Mouse (Mus musculus): Measurements from ENCODE around the gene Anks1b. TPM values are rescaled to one million over a fixed set of nuclear protein-coding genes. Genes with fewer than 3 reads are reported as not detected.

Gene Anks1b
- polyA plus RNA-seq, 1 experiment from 2014 or later = 0.71 TPM

GRCm38 (mm10) chr10:90699211-90699610, 825.9 kb downstream of the Anks1b start:
- WGBS = 78% methylated on average over 12 of the region's 12 CpGs
- Histone ChIP-seq H3K27me3 (replicated peaks; ENCODE audit: control insufficient read depth, insufficient read depth, low read length) (no peaks in the 10 kb centered on the region), H3K36me3 (ENCODE audit: control insufficient read depth, insufficient read depth, low read length) (no peaks in the 10 kb centered on the region), H3K4me2 (ENCODE audit: low read depth, low read length) (no peak overlapping the region), H3K9me3 (ENCODE audit: control insufficient read depth, low read length) (no peaks in the 10 kb centered on the region), H3K27ac (ENCODE audit: low read length) (no peak overlapping the region), H3K4me1 (ENCODE audit: control insufficient read depth, insufficient read depth, low read length) (no peaks in the 10 kb centered on the region), H3K9ac (ENCODE audit: low read depth, low read length) (no peak overlapping the region), H3K4me3 (ENCODE audit: low read length) (no peak overlapping the region)
- no peak for ATAC-seq

DNA sequence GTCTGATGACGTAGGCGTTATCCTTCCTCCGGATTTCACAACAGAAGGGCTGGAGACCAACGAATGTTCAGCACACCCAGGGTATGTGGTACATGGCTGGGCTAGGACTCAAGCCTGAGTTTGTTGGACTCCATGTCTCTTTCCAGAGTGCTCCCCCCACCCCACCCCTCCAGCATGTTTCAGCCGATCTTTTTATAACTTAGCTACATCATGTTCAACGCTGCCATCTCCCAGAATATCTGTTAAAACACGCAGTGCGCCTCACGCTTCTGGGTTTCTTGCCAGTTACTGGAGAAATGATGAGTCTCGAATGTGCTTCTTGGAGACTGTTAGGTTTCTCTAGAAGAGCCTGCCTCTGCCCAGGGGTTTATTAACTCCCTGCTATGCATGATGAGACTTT, 831.3 kb downstream of the Anks1b start:
- no peak overlapping the region for H3K9ac ChIP-seq (ENCODE audit: low read depth, low read length)
- WGBS = 91% methylated on average over 10 of the region's 10 CpGs
- ATAC-seq = no peak

DNA sequence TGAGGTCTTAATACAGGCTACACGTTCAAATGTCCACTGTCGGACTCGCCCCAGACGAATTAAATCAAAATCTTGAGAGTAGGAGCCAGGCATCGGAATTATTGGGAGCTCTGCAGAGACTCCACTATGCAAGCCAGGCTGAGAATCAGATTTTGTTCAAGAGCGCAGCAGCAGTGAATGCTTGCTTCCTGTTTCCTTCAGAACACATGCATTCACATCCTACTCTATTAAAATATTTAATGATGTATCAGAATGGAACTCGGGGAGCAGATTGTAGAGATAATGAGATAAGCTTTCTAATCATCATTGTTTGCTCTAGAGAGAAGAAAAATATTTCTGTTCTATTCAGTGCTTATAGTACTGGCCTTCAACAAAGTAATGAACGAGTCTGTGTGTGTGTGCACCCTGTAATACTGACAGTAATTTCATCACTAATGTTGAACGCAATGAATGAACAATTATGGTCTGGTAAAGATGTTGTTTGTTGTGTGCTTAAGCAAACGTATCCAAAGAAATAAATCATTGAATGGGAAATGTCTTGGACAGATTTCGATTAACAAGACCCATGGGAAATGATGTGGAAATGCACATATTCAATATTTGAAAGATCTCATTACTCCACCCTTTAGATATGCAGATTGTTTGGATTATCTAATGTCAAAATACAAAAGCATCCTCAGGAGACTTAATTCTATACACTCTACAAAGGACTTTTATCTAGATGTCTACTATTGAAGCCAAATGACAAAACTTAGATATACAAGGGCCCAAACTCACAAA, 835.7 kb downstream of the Anks1b start:
- 64% methylated on average over 11 of the region's 11 CpGs for WGBS
- Histone ChIP-seq H3K4me2 (ENCODE audit: low read depth, low read length) (no peak overlapping the region), H3K27ac (ENCODE audit: low read length) (no peak overlapping the region), H3K4me3 (ENCODE audit: low read length) (no peak overlapping the region), H3K27me3 (replicated peaks; ENCODE audit: control insufficient read depth, insufficient read depth, low read length) (no peaks in the 10 kb centered on the region), H3K9ac (ENCODE audit: low read depth, low read length) (no peak overlapping the region), H3K9me3 (ENCODE audit: control insufficient read depth, low read length) (no peaks in the 10 kb centered on the region), H3K4me1 (ENCODE audit: control insufficient read depth, insufficient read depth, low read length) (no peaks in the 10 kb centered on the region), H3K36me3 (ENCODE audit: control insufficient read depth, insufficient read depth, low read length) (no peaks in the 10 kb centered on the region)
- ATAC-seq = no peak

More for the DNA sequence above, 831.3 kb downstream of the Anks1b start:
- no peak overlapping the region for H3K4me3 ChIP-seq (ENCODE audit: low read length)
- no peaks in the 10 kb centered on the region for H3K4me1 ChIP-seq (ENCODE audit: control insufficient read depth, insufficient read depth, low read length)
- no peaks in the 10 kb centered on the region for H3K9me3 ChIP-seq (ENCODE audit: control insufficient read depth, low read length)
- no peaks in the 10 kb centered on the region for H3K36me3 ChIP-seq (ENCODE audit: control insufficient read depth, insufficient read depth, low read length)
- no peaks in the 10 kb centered on the region for H3K27me3 ChIP-seq (replicated peaks; ENCODE audit: control insufficient read depth, insufficient read depth, low read length)
- no peak overlapping the region for H3K27ac ChIP-seq (ENCODE audit: low read length)
- no peak overlapping the region for H3K4me2 ChIP-seq (ENCODE audit: low read depth, low read length)

DNA sequence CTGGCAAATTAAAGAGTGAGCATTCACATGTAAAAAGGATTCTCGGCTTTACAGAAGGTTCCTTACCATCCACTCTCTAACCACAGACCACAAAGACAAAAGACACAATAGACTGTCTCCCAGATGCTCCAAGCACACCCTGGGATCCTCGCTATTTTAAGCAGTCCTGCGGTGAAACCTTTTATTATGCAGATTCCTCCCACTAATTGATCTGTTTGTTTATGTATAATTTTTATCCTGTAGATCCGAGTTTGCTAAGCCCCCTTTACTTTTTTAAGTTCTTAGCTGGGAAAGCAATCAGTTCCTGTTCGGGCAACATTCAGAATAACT, 836.3 kb downstream of the Anks1b start:
- no peaks in the 10 kb centered on the region for H3K9me3 ChIP-seq (ENCODE audit: control insufficient read depth, low read length)
- no peak overlapping the region for H3K27ac ChIP-seq (ENCODE audit: low read length)
- no peak overlapping the region for H3K4me3 ChIP-seq (ENCODE audit: low read length)
- no peaks in the 10 kb centered on the region for H3K4me1 ChIP-seq (ENCODE audit: control insufficient read depth, insufficient read depth, low read length)
- no peaks in the 10 kb centered on the region for H3K36me3 ChIP-seq (ENCODE audit: control insufficient read depth, insufficient read depth, low read length)
- no peak overlapping the region for H3K9ac ChIP-seq (ENCODE audit: low read depth, low read length)
- no peak for ATAC-seq
- WGBS = 35% methylated on average over 5 of the region's 5 CpGs
- no peak overlapping the region for H3K4me2 ChIP-seq (ENCODE audit: low read depth, low read length)
- no peaks in the 10 kb centered on the region for H3K27me3 ChIP-seq (replicated peaks; ENCODE audit: control insufficient read depth, insufficient read depth, low read length)

DNA sequence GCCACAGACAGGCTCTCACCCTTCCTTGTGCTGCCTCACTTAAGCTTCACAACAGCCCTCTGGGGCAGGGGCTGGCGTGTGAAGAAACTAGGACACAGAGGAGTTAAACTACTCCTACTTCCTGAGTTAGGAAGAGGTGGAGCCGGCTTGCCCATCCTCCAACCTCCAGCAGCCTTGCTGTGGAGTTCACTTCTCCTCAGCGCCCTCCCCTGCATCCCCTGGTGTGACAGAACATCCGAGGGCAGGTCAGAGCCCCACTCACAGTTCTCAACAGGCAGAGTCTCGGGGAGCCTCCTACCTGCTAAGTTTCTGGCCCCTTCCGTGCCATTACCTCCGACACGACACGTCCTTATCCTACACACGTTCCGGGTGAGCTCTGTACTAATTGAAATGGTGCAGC, 844.7 kb downstream of the Anks1b start:
- no peak for ATAC-seq
- H3K9me3 ChIP-seq (ENCODE audit: control insufficient read depth, low read length) = no peaks in the 10 kb centered on the region
- no peaks in the 10 kb centered on the region for H3K36me3 ChIP-seq (ENCODE audit: control insufficient read depth, insufficient read depth, low read length)
- H3K27me3 ChIP-seq (replicated peaks; ENCODE audit: control insufficient read depth, insufficient read depth, low read length) = no peaks in the 10 kb centered on the region
- no peak overlapping the region for H3K4me2 ChIP-seq (ENCODE audit: low read depth, low read length)
- H3K4me1 ChIP-seq (ENCODE audit: control insufficient read depth, insufficient read depth, low read length) = no peaks in the 10 kb centered on the region
- 48% methylated on average over 11 of the region's 11 CpGs for WGBS
- no peak overlapping the region for H3K4me3 ChIP-seq (ENCODE audit: low read length)
- H3K27ac ChIP-seq (ENCODE audit: low read length) = no peak overlapping the region
- H3K9ac ChIP-seq (ENCODE audit: low read depth, low read length) = no peak overlapping the region

DNA sequence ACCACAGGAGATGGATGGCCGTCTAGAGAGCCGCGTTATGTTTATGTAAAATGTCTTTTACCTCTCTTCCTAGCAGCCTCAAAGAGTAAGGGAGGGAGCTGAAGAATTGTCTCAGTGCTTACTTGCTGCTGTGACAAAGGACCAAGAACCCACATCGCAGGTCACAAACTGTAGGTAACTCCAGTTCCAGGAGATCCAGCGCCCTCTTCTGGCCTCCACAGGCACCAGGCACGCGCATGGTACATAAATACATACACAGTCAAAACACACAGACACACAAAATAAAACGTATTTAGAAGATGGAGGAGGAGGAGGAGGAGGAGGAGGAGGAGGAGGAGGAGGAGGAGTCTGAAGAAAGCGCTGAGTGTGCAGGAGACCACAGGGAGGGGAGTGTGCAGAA, 845.4 kb downstream of the Anks1b start:
- Histone ChIP-seq H3K27me3 (replicated peaks; ENCODE audit: control insufficient read depth, insufficient read depth, low read length) (no peaks in the 10 kb centered on the region), H3K9ac (ENCODE audit: low read depth, low read length) (no peak overlapping the region), H3K27ac (ENCODE audit: low read length) (no peak overlapping the region), H3K4me2 (ENCODE audit: low read depth, low read length) (no peak overlapping the region), H3K36me3 (ENCODE audit: control insufficient read depth, insufficient read depth, low read length) (no peaks in the 10 kb centered on the region), H3K4me1 (ENCODE audit: control insufficient read depth, insufficient read depth, low read length) (no peaks in the 10 kb centered on the region), H3K9me3 (ENCODE audit: control insufficient read depth, low read length) (no peaks in the 10 kb centered on the region), H3K4me3 (ENCODE audit: low read length) (no peak overlapping the region)
- ATAC-seq = no peak
- 77% methylated on average over 9 of the region's 9 CpGs for WGBS

- no peak overlapping the region for H3K4me3 ChIP-seq (ENCODE audit: low read length)
- no peaks in the 10 kb centered on the region for H3K4me1 ChIP-seq (ENCODE audit: control insufficient read depth, insufficient read depth, low read length)
- no peak for ATAC-seq
- no peaks in the 10 kb centered on the region for H3K36me3 ChIP-seq (ENCODE audit: control insufficient read depth, insufficient read depth, low read length)
- H3K27me3 ChIP-seq (replicated peaks; ENCODE audit: control insufficient read depth, insufficient read depth, low read length) = no peaks in the 10 kb centered on the region
- no peak overlapping the region for H3K27ac ChIP-seq (ENCODE audit: low read length)
- no peak overlapping the region for H3K4me2 ChIP-seq (ENCODE audit: low read depth, low read length)
- H3K9me3 ChIP-seq (ENCODE audit: control insufficient read depth, low read length) = no peaks in the 10 kb centered on the region
- no peak overlapping the region for H3K9ac ChIP-seq (ENCODE audit: low read depth, low read length)
- WGBS = 47% methylated on average over 4 of the region's 4 CpGs
Measured at GRCm38 (mm10) chr10:90719996-90720395, 846.7 kb downstream of the Anks1b start.

DNA sequence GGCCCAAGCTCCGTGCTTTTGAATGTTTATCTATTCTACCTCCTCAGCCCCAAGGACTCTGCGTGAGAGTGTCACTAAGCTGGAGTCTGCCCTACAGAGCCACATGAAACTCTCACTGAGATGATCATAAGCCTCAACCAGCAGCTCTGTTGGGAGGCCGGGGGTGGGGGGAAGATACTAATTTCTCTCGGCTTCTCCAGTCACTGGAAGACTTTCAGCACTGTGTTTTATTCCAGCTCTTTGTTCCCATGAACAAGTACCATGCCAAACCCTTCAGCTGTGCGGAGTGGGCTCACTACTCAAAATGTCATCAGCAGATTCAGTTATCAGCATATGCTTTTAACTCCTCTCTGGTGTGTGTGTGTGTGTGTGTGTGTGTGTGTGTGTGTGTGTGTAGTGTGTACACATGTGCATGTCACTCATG, 849.8 kb downstream of the Anks1b start:
- H3K4me3 ChIP-seq (ENCODE audit: low read length) = no peak overlapping the region
- no peak overlapping the region for H3K4me2 ChIP-seq (ENCODE audit: low read depth, low read length)
- H3K27me3 ChIP-seq (replicated peaks; ENCODE audit: control insufficient read depth, insufficient read depth, low read length) = no peaks in the 10 kb centered on the region; the same call in 1 of the 2 replicates
- H3K9ac ChIP-seq (ENCODE audit: low read depth, low read length) = no peak overlapping the region
- no peak overlapping the region for H3K27ac ChIP-seq (ENCODE audit: low read length)
- H3K36me3 ChIP-seq (ENCODE audit: control insufficient read depth, insufficient read depth, low read length) = no peaks in the 10 kb centered on the region
- H3K9me3 ChIP-seq (ENCODE audit: control insufficient read depth, low read length) = no peaks in the 10 kb centered on the region
- no peak for ATAC-seq
- no peaks in the 10 kb centered on the region for H3K4me1 ChIP-seq (ENCODE audit: control insufficient read depth, insufficient read depth, low read length)
- 67% methylated on average over 5 of the region's 5 CpGs for WGBS

DNA sequence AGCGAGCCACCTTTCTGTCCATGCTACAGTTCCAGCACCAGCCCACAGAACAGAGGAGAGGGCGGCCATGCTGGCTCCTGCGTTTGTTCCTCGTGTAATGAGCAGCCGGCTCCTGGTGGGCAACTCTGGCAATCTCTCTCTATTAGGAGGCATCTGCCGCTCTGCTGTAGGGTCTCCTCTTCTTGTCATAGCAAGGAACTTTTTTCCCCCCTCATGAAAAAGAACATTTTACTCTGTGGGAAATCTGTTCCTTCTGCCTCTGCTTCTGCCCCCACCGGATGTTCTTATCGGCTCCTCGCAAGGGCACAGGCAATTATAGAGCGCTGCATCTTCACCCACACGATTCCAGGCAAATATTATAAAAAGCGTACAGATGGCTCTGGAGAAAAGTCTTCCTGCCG, 850.6 kb downstream of the Anks1b start:
- no peak overlapping the region for H3K9ac ChIP-seq (ENCODE audit: low read depth, low read length)
- H3K9me3 ChIP-seq (ENCODE audit: control insufficient read depth, low read length) = no peaks in the 10 kb centered on the region
- no peaks in the 10 kb centered on the region for H3K36me3 ChIP-seq (ENCODE audit: control insufficient read depth, insufficient read depth, low read length)
- no peak for ATAC-seq
- no peak overlapping the region for H3K4me3 ChIP-seq (ENCODE audit: low read length)
- 78% methylated on average over 13 of the region's 13 CpGs for whole genome bisulfite sequencing
- no peaks in the 10 kb centered on the region; the same call in 1 of the 2 replicates for H3K27me3 ChIP-seq (replicated peaks; ENCODE audit: control insufficient read depth, insufficient read depth, low read length)
- H3K4me1 ChIP-seq (ENCODE audit: control insufficient read depth, insufficient read depth, low read length) = 0 out of 2 replicates have a peak, but pooled peaks cover 4% of the 10 kb centered on the region
- no peak overlapping the region for H3K4me2 ChIP-seq (ENCODE audit: low read depth, low read length)
- no peak overlapping the region for H3K27ac ChIP-seq (ENCODE audit: low read length)

DNA sequence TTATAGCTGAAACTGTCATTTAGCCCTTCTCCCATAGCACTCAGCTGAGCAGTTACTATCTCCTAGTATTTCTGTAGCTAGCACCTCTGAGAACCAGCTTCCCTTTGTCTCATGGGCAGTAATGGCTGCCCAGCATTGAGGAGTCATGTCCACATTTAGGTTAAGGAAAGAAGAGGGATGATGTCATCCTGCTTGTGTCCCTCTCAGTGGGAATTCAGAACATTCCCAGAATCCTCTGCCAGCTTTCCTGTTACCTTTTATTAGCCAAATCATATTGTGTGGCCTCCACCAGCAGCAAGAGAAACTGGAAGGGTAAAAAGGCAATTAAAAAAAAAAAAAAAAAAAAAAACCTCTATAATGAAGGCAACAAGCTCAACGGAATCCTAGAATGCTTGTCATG, 851.6 kb downstream of the Anks1b start:
- Histone ChIP-seq H3K36me3 (ENCODE audit: control insufficient read depth, insufficient read depth, low read length) (no peaks in the 10 kb centered on the region), H3K4me2 (ENCODE audit: low read depth, low read length) (no peak overlapping the region), H3K9ac (ENCODE audit: low read depth, low read length) (no peak overlapping the region), H3K27ac (ENCODE audit: low read length) (no peak overlapping the region), H3K4me3 (ENCODE audit: low read length) (no peak overlapping the region), H3K4me1 (ENCODE audit: control insufficient read depth, insufficient read depth, low read length) (0 out of 2 replicates have a peak, but pooled peaks cover 4% of the 10 kb centered on the region), H3K9me3 (ENCODE audit: control insufficient read depth, low read length) (no peaks in the 10 kb centered on the region), H3K27me3 (replicated peaks; ENCODE audit: control insufficient read depth, insufficient read depth, low read length) (no peaks in the 10 kb centered on the region; the same call in 1 of the 2 replicates)
- ATAC-seq = no peak
- WGBS = 70% methylated on average over 1 of the region's 1 CpGs
